Mouse (Mus musculus): ENCODE measurements around the gene Slc22a23. TPM values are rescaled to one million over a fixed set of nuclear protein-coding genes. Genes with fewer than 3 reads are reported as not detected.

Gene Slc22a23
- polyA plus RNA-seq, 1 experiment from 2014 or later = 5.5 TPM

- H3K4me2 ChIP-seq (replicated peaks) = no peak overlapping the region
- ATAC-seq (ENCODE audit: insufficient number of reproducible peaks, insufficient read depth, low FRiP score, low TSS enrichment) = peak; percentile 60; the same call in 1 of the 2 replicates
- H3K4me1 ChIP-seq = peaks cover 16% of the 10 kb centered on the region
- H3K27me3 ChIP-seq = no peaks in the 10 kb centered on the region
- no peak overlapping the region for H3K9ac ChIP-seq
- no peaks in the 10 kb centered on the region for H3K36me3 ChIP-seq
- no peak overlapping the region for H3K4me3 ChIP-seq
- no peaks in the 10 kb centered on the region for H3K9me3 ChIP-seq
- WGBS = 12% methylated on average over 8 of the region's 8 CpGs
- no peak overlapping the region for H3K27ac ChIP-seq
Measured at GRCm38 (mm10) chr13:34272275-34273054, 72.5 kb downstream of the Slc22a23 start.

- Histone ChIP-seq H3K36me3 (no peaks in the 10 kb centered on the region), H3K4me1 (peaks cover 16% of the 10 kb centered on the region), H3K27ac (no peak overlapping the region), H3K4me3 (no peak overlapping the region), H3K9ac (no peak overlapping the region), H3K27me3 (no peaks in the 10 kb centered on the region), H3K9me3 (no peaks in the 10 kb centered on the region), H3K4me2 (replicated peaks) (no peak overlapping the region)
- ATAC-seq (ENCODE audit: insufficient number of reproducible peaks, insufficient read depth, low FRiP score, low TSS enrichment) = no peak
- WGBS = 66% methylated on average over 2 of the region's 2 CpGs
Measured at GRCm38 (mm10) chr13:34271665-34272064, 73.3 kb downstream of the Slc22a23 start.

GRCm38 (mm10) chr13:34270886-34271602 is 73.9 kb downstream of the Slc22a23 start:
- peaks cover 16% of the 10 kb centered on the region for H3K4me1 ChIP-seq
- no peak overlapping the region for H3K4me2 ChIP-seq (replicated peaks)
- no peak overlapping the region for H3K27ac ChIP-seq
- H3K36me3 ChIP-seq = no peaks in the 10 kb centered on the region
- no peak overlapping the region for H3K9ac ChIP-seq
- 84% methylated on average over 5 of the region's 5 CpGs for whole genome bisulfite sequencing
- no peak overlapping the region for H3K4me3 ChIP-seq
- no peak for ATAC-seq (ENCODE audit: insufficient number of reproducible peaks, insufficient read depth, low FRiP score, low TSS enrichment)
- H3K27me3 ChIP-seq = no peaks in the 10 kb centered on the region
- H3K9me3 ChIP-seq = no peaks in the 10 kb centered on the region

GRCm38 (mm10) chr13:34269376-34269991 is 75.5 kb downstream of the Slc22a23 start:
- Histone ChIP-seq H3K4me2 (replicated peaks) (no peak overlapping the region), H3K9me3 (no peaks in the 10 kb centered on the region), H3K9ac (no peak overlapping the region), H3K27me3 (no peaks in the 10 kb centered on the region), H3K4me3 (no peak overlapping the region), H3K4me1 (peaks cover 16% of the 10 kb centered on the region), H3K27ac (no peak overlapping the region), H3K36me3 (no peaks in the 10 kb centered on the region)
- no peak for ATAC-seq (ENCODE audit: insufficient number of reproducible peaks, insufficient read depth, low FRiP score, low TSS enrichment)
- 74% methylated on average over 2 of the region's 2 CpGs for WGBS

GRCm38 (mm10) chr13:34266942-34267660 is 77.9 kb downstream of the Slc22a23 start:
- H3K27me3 ChIP-seq = no peaks in the 10 kb centered on the region
- no peaks in the 10 kb centered on the region for H3K36me3 ChIP-seq
- no peak overlapping the region for H3K4me2 ChIP-seq (replicated peaks)
- no peak overlapping the region for H3K9ac ChIP-seq
- WGBS = 84% methylated on average over 8 of the region's 8 CpGs
- no peak overlapping the region for H3K27ac ChIP-seq
- no peak overlapping the region for H3K4me3 ChIP-seq
- ATAC-seq (ENCODE audit: insufficient number of reproducible peaks, insufficient read depth, low FRiP score, low TSS enrichment) = no peak
- H3K9me3 ChIP-seq = no peaks in the 10 kb centered on the region
- H3K4me1 ChIP-seq = peaks cover 7% of the 10 kb centered on the region

- Histone ChIP-seq H3K4me1 (no peaks in the 10 kb centered on the region), H3K36me3 (no peaks in the 10 kb centered on the region), H3K4me3 (no peak overlapping the region), H3K9ac (no peak overlapping the region), H3K27ac (no peak overlapping the region), H3K27me3 (no peaks in the 10 kb centered on the region), H3K9me3 (no peaks in the 10 kb centered on the region), H3K4me2 (replicated peaks) (no peak overlapping the region)
- no peak for ATAC-seq (ENCODE audit: insufficient number of reproducible peaks, insufficient read depth, low FRiP score, low TSS enrichment)
- WGBS = 91% methylated on average over 8 of the region's 8 CpGs
Measured at GRCm38 (mm10) chr13:34266067-34266466, 78.9 kb downstream of the Slc22a23 start.

- H3K9me3 ChIP-seq = no peaks in the 10 kb centered on the region
- no peak overlapping the region for H3K9ac ChIP-seq
- no peaks in the 10 kb centered on the region for H3K4me1 ChIP-seq
- no peak for ATAC-seq (ENCODE audit: insufficient number of reproducible peaks, insufficient read depth, low FRiP score, low TSS enrichment)
- H3K27ac ChIP-seq = no peak overlapping the region
- no peaks in the 10 kb centered on the region for H3K27me3 ChIP-seq
- H3K36me3 ChIP-seq = no peaks in the 10 kb centered on the region
- 79% methylated on average over 5 of the region's 5 CpGs for WGBS
- no peak overlapping the region for H3K4me3 ChIP-seq
- H3K4me2 ChIP-seq (replicated peaks) = no peak overlapping the region
Measured at GRCm38 (mm10) chr13:34265576-34265975, 79.4 kb downstream of the Slc22a23 start.

- Histone ChIP-seq H3K27me3 (no peaks in the 10 kb centered on the region), H3K4me2 (replicated peaks) (no peak overlapping the region), H3K27ac (no peak overlapping the region), H3K4me1 (no peaks in the 10 kb centered on the region), H3K4me3 (no peak overlapping the region), H3K9me3 (no peaks in the 10 kb centered on the region), H3K9ac (no peak overlapping the region), H3K36me3 (no peaks in the 10 kb centered on the region)
- 92% methylated on average over 3 of the region's 3 CpGs for WGBS
- no peak for ATAC-seq (ENCODE audit: insufficient number of reproducible peaks, insufficient read depth, low FRiP score, low TSS enrichment)
Measured at GRCm38 (mm10) chr13:34265022-34265565, 79.9 kb downstream of the Slc22a23 start.

- Histone ChIP-seq H3K4me1 (no peaks in the 10 kb centered on the region), H3K36me3 (no peaks in the 10 kb centered on the region), H3K9ac (no peak overlapping the region), H3K27ac (no peak overlapping the region), H3K4me3 (no peak overlapping the region), H3K4me2 (replicated peaks) (no peak overlapping the region), H3K27me3 (no peaks in the 10 kb centered on the region), H3K9me3 (no peaks in the 10 kb centered on the region)
- WGBS = 82% methylated on average over 2 of the region's 2 CpGs
- no peak for ATAC-seq (ENCODE audit: insufficient number of reproducible peaks, insufficient read depth, low FRiP score, low TSS enrichment)
Measured at GRCm38 (mm10) chr13:34264508-34264907, 80.5 kb downstream of the Slc22a23 start.

GRCm38 (mm10) chr13:34258765-34259164 is 86.2 kb downstream of the Slc22a23 start:
- H3K4me2 ChIP-seq (replicated peaks) = no peak overlapping the region
- H3K27me3 ChIP-seq = no peaks in the 10 kb centered on the region
- no peaks in the 10 kb centered on the region for H3K9me3 ChIP-seq
- ATAC-seq (ENCODE audit: insufficient number of reproducible peaks, insufficient read depth, low FRiP score, low TSS enrichment) = no peak
- H3K36me3 ChIP-seq = no peaks in the 10 kb centered on the region
- H3K9ac ChIP-seq = no peak overlapping the region
- no peak overlapping the region for H3K4me3 ChIP-seq
- no peak overlapping the region for H3K27ac ChIP-seq
- WGBS = 87% methylated on average over 3 of the region's 3 CpGs
- H3K4me1 ChIP-seq = peaks cover 10% of the 10 kb centered on the region; the same call in 1 of the 2 replicates

- Histone ChIP-seq H3K4me1 (peaks cover 10% of the 10 kb centered on the region; the same call in 1 of the 2 replicates), H3K27me3 (no peaks in the 10 kb centered on the region), H3K36me3 (no peaks in the 10 kb centered on the region), H3K9me3 (no peaks in the 10 kb centered on the region), H3K4me3 (no peak overlapping the region), H3K9ac (no peak overlapping the region), H3K4me2 (replicated peaks) (no peak overlapping the region), H3K27ac (no peak overlapping the region)
- WGBS = 88% methylated on average over 7 of the region's 7 CpGs
- ATAC-seq (ENCODE audit: insufficient number of reproducible peaks, insufficient read depth, low FRiP score, low TSS enrichment) = no peak
Measured at GRCm38 (mm10) chr13:34257177-34257576, 87.8 kb downstream of the Slc22a23 start.

Data from embryonic facial prominence, embryonic 12.5 days (tissue).